Mouse (Mus musculus): Measurements from ENCODE around the gene Bub1. TPM values are rescaled to one million over a fixed set of nuclear protein-coding genes. Genes with fewer than 3 reads are reported as not detected.

The Bub1 gene
- polyA plus RNA-seq (2014; fragmentation: Nextera tagmentation; extraction: Ambion mirVana) = 35.5 TPM in 2 replicates

DNA sequence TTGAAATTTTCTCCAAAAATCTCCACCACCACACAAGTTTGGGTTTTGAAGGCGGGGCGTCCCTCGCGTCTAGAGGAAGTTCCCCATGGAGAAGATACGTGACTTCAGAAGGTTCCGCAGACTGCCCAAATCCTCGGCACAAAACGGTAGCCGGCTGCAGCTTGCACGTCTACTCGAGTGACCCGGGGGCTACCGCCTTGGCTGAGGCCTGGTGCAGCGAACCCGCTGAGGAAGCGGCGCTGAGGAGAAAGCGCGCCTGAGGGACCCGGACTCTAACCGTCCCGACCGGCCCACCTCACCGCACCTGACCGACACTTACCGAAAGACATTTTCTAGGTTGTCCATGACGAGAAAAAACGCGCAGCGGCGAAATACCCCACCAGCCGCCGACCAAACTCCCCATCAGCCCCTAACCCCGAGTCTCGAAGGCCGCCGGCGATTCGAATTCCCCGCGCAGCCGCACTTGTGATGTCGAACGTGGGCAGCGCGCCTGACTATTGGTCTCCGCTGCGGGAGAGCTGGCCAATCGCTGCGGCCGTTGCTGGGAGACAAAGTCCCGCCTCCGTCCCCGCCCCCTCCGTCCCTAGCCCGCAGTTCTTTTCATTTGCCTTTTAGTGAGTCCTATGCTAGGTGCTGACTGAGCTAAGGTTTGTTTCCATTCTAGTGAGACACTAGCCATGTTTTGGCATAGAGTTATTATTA is at the start of gene Bub1:
Gene Bub1 (minus strand): TSS at position 465 of the 702 bp plus-strand sequence.
- H3K27me3 ChIP-seq (ENCODE audit: control insufficient read depth, insufficient read depth, low read length) = no peaks in the 10 kb centered on the region

GRCm38 (mm10) chr2:127881063-127881462 is 49.4 kb upstream of the Bub1 start:
- no peaks in the 10 kb centered on the region for H3K36me3 ChIP-seq (ENCODE audit: control insufficient read depth, insufficient read depth, low read length)
- no peaks in the 10 kb centered on the region for H3K9me3 ChIP-seq (ENCODE audit: control insufficient read depth, low read length)
- no peak for DNase-seq (ENCODE audit: low spot score)
- no peaks in the 10 kb centered on the region for H3K27me3 ChIP-seq (ENCODE audit: control insufficient read depth, insufficient read depth, low read length)
- no peak for ATAC-seq (ENCODE audit: insufficient read depth, low FRiP score, low TSS enrichment)
- no peak overlapping the region for H3K4me3 ChIP-seq (ENCODE audit: low read depth, low read length)
- WGBS = 78% methylated on average over 5 of the region's 5 CpGs
- H3K27ac ChIP-seq (ENCODE audit: low read depth, low read length) = no peak overlapping the region
- H3K4me1 ChIP-seq (ENCODE audit: control insufficient read depth, insufficient read depth, low read length) = no peaks in the 10 kb centered on the region
- no peak overlapping the region for H3K4me2 ChIP-seq (ENCODE audit: low read depth)
- H3K9ac ChIP-seq (ENCODE audit: low read length) = no peak overlapping the region

More for the DNA sequence above, at the start of gene Bub1:
- Histone ChIP-seq H3K9me3 (ENCODE audit: control insufficient read depth, low read length) (no peaks in the 10 kb centered on the region), H3K4me2 (ENCODE audit: low read depth) (peak within 1 kb of the TSS; percentile 62), H3K36me3 (ENCODE audit: control insufficient read depth, insufficient read depth, low read length) (0 out of 2 replicates have a peak, but pooled peaks cover 2% of the 10 kb centered on the region), H3K9ac (ENCODE audit: low read length) (peak within 1 kb of the TSS; percentile 67), H3K4me1 (ENCODE audit: control insufficient read depth, insufficient read depth, low read length) (peaks cover 6% of the 10 kb centered on the region; the same call in 1 of the 2 replicates), H3K27ac (ENCODE audit: low read depth, low read length) (no peak within 1 kb of the TSS), H3K4me3 (ENCODE audit: low read depth, low read length) (peak within 1 kb of the TSS; percentile 82)
- ATAC-seq (ENCODE audit: insufficient read depth, low FRiP score, low TSS enrichment) (peak; percentile 96), DNase-seq (ENCODE audit: low spot score) (peak; percentile 94)
- WGBS = under 1% methylated on average over 56 of the region's 56 CpGs

DNA sequence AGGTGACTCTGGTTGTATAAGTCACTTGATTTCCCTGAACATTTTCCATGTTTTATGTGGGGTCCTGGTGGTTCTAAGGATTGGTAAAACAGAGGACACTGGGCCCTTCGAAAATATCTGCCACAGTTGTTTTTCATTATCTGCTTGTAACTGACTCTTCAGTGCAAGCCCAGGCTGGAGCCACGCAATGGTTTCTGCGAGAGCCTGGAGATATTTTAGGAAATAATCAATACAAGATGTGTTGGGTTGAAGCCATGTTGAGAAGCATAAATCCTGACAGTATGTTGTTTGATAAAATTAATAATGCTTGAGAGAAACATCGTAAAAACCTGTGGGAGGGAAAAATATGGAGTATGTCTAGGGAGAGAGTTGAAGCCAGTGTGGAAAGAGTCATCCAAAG is 32.7 kb upstream of the Bub1 start:
- no peak overlapping the region for H3K4me3 ChIP-seq (ENCODE audit: low read depth, low read length)
- no peaks in the 10 kb centered on the region for H3K9me3 ChIP-seq (ENCODE audit: control insufficient read depth, low read length)
- no peaks in the 10 kb centered on the region for H3K4me1 ChIP-seq (ENCODE audit: control insufficient read depth, insufficient read depth, low read length)
- no peaks in the 10 kb centered on the region for H3K27me3 ChIP-seq (ENCODE audit: control insufficient read depth, insufficient read depth, low read length)
- H3K27ac ChIP-seq (ENCODE audit: low read depth, low read length) = no peak overlapping the region
- H3K36me3 ChIP-seq (ENCODE audit: control insufficient read depth, insufficient read depth, low read length) = no peaks in the 10 kb centered on the region
- ATAC-seq (ENCODE audit: insufficient read depth, low FRiP score, low TSS enrichment) (no peak), DNase-seq (ENCODE audit: low spot score) (no peak)
- no peak overlapping the region for H3K9ac ChIP-seq (ENCODE audit: low read length)
- no peak overlapping the region for H3K4me2 ChIP-seq (ENCODE audit: low read depth)
- 72% methylated on average over 4 of the region's 4 CpGs for WGBS

DNA sequence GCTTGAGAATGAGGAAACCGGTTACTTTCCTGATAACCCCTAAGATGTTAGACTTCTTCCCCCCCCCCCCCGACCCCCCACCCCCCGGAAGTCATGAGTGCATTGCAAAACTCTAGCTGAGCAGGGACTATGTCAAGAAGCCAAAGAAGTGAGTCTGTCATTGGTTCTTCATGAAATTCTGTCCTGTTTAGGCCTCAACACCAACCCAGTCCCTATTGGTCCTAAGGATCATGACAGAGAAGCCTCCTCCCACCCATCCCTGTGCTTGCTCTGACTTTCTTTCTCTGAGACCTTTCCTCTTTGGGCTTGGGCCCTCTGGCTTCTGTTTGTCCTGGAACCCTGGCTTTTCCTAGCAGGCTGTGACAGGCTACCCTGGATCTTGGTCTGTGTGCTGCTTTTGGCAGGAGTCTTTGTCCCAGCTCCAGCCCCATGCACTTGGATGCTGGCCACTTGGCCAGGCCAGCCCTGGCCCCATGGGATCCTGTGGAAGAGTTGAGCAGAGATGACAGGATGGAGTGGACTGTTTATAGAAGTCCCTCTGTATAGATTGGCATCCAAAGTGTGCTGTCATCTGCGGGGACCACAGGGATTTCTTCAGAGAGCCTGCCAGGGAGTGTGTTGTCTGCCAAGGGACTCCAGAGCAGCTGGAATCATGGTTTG is 22.8 kb upstream of the Bub1 start:
- Histone ChIP-seq H3K9me3 (ENCODE audit: control insufficient read depth, low read length) (no peaks in the 10 kb centered on the region), H3K4me3 (ENCODE audit: low read depth, low read length) (no peak overlapping the region), H3K36me3 (ENCODE audit: control insufficient read depth, insufficient read depth, low read length) (no peaks in the 10 kb centered on the region), H3K9ac (ENCODE audit: low read length) (no peak overlapping the region), H3K4me1 (ENCODE audit: control insufficient read depth, insufficient read depth, low read length) (no peaks in the 10 kb centered on the region), H3K4me2 (ENCODE audit: low read depth) (no peak overlapping the region), H3K27ac (ENCODE audit: low read depth, low read length) (no peak overlapping the region), H3K27me3 (ENCODE audit: control insufficient read depth, insufficient read depth, low read length) (no peaks in the 10 kb centered on the region)
- DNase-seq (ENCODE audit: low spot score) (no peak), ATAC-seq (ENCODE audit: insufficient read depth, low FRiP score, low TSS enrichment) (no peak)
- 84% methylated on average over 2 of the region's 4 CpGs for WGBS

DNA sequence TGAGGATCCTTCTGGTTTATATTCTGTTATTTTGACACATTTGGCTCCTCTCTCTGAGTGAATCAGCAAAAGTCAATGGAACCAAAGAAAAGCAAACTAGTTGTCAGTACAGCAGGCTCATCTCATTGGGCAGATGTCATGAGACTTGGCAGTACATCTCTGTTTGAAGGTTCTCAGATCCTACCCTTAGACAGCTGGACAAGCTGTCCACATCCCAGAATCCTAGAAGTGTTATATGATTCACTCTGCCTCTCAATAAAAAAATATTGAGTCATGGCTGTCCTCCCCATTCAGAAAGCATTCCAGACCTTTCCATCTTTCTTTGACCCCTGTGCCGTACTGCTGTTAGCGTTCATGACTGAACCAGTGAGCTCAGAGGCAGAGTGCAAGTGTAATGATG is 18.7 kb upstream of the Bub1 start:
- no peaks in the 10 kb centered on the region for H3K27me3 ChIP-seq (ENCODE audit: control insufficient read depth, insufficient read depth, low read length)
- H3K36me3 ChIP-seq (ENCODE audit: control insufficient read depth, insufficient read depth, low read length) = no peaks in the 10 kb centered on the region
- 84% methylated on average over 2 of the region's 2 CpGs for WGBS
- no peak overlapping the region for H3K4me3 ChIP-seq (ENCODE audit: low read depth, low read length)
- no peak for DNase-seq (ENCODE audit: low spot score)
- no peaks in the 10 kb centered on the region for H3K9me3 ChIP-seq (ENCODE audit: control insufficient read depth, low read length)
- no peak overlapping the region for H3K27ac ChIP-seq (ENCODE audit: low read depth, low read length)
- H3K4me2 ChIP-seq (ENCODE audit: low read depth) = no peak overlapping the region
- no peaks in the 10 kb centered on the region for H3K4me1 ChIP-seq (ENCODE audit: control insufficient read depth, insufficient read depth, low read length)
- no peak for ATAC-seq (ENCODE audit: insufficient read depth, low FRiP score, low TSS enrichment)
- H3K9ac ChIP-seq (ENCODE audit: low read length) = no peak overlapping the region

DNA sequence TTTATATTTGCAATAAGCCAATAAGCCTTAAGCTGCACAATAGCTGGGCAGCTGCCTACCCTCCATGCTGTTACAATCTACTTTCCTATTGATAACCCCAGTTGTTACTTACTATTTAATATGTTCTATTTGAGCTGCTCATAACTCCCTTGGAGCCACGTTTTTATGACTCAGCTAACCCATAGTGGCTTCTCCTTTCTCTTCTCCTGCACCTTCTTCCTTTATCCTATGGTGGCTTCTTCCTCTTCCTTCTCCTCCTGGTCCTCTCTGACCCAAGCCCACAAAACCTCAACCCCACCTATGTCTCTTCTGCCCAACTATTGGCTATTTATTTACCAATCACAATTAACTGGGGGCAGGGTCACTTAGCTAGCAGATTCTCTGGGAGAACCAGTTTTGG is 14.9 kb upstream of the Bub1 start:
- 41% methylated on average over 1 of the region's 1 CpGs for WGBS

DNA sequence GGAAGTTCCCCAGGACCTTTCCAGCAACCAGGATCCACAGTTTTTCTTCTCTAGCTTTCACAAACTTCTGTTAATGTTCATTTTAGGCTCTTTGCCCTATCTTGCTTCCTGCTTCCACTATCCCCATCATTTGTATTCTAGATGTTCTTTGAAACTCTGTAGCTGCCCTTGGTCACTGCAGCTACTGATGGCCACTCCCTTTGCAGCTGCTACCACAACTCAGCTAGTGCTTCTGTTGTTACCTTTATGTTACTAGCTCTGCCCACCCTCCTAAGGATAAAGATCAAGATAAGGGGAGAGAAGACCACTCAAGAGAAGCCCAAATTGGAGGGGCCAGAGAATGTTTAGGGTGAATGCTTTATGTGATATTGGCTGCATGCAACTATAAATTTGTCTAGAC is 14.3 kb upstream of the Bub1 start:
- ATAC-seq (ENCODE audit: insufficient read depth, low FRiP score, low TSS enrichment) = no peak
- no peak overlapping the region for H3K27ac ChIP-seq (ENCODE audit: low read depth, low read length)
- H3K9me3 ChIP-seq (ENCODE audit: control insufficient read depth, low read length) = no peaks in the 10 kb centered on the region
- H3K4me1 ChIP-seq (ENCODE audit: control insufficient read depth, insufficient read depth, low read length) = no peaks in the 10 kb centered on the region
- H3K9ac ChIP-seq (ENCODE audit: low read length) = no peak overlapping the region
- no peaks in the 10 kb centered on the region; the same call in 1 of the 2 replicates for H3K27me3 ChIP-seq (ENCODE audit: control insufficient read depth, insufficient read depth, low read length)
- H3K36me3 ChIP-seq (ENCODE audit: control insufficient read depth, insufficient read depth, low read length) = no peaks in the 10 kb centered on the region
- no peak for DNase-seq (ENCODE audit: low spot score)
- no peak overlapping the region for H3K4me3 ChIP-seq (ENCODE audit: low read depth, low read length)
- H3K4me2 ChIP-seq (ENCODE audit: low read depth) = no peak overlapping the region

More for the DNA sequence above, 14.9 kb upstream of the Bub1 start:
- no peak overlapping the region for H3K4me3 ChIP-seq (ENCODE audit: low read depth, low read length)
- no peak overlapping the region for H3K27ac ChIP-seq (ENCODE audit: low read depth, low read length)
- no peak overlapping the region for H3K9ac ChIP-seq (ENCODE audit: low read length)
- no peaks in the 10 kb centered on the region for H3K4me1 ChIP-seq (ENCODE audit: control insufficient read depth, insufficient read depth, low read length)
- DNase-seq (ENCODE audit: low spot score) = no peak
- H3K9me3 ChIP-seq (ENCODE audit: control insufficient read depth, low read length) = no peaks in the 10 kb centered on the region
- no peaks in the 10 kb centered on the region for H3K36me3 ChIP-seq (ENCODE audit: control insufficient read depth, insufficient read depth, low read length)
- no peaks in the 10 kb centered on the region for H3K27me3 ChIP-seq (ENCODE audit: control insufficient read depth, insufficient read depth, low read length)
- H3K4me2 ChIP-seq (ENCODE audit: low read depth) = no peak overlapping the region
- no peak for ATAC-seq (ENCODE audit: insufficient read depth, low FRiP score, low TSS enrichment)

GRCm38 (mm10) chr2:127845346-127845982 is 13.8 kb upstream of the Bub1 start:
- no peaks in the 10 kb centered on the region for H3K36me3 ChIP-seq (ENCODE audit: control insufficient read depth, insufficient read depth, low read length)
- no peaks in the 10 kb centered on the region for H3K4me1 ChIP-seq (ENCODE audit: control insufficient read depth, insufficient read depth, low read length)
- no peak overlapping the region for H3K27ac ChIP-seq (ENCODE audit: low read depth, low read length)
- H3K4me3 ChIP-seq (ENCODE audit: low read depth, low read length) = no peak overlapping the region
- no peaks in the 10 kb centered on the region; the same call in 1 of the 2 replicates for H3K27me3 ChIP-seq (ENCODE audit: control insufficient read depth, insufficient read depth, low read length)
- ATAC-seq (ENCODE audit: insufficient read depth, low FRiP score, low TSS enrichment) = no peak
- no peak overlapping the region for H3K4me2 ChIP-seq (ENCODE audit: low read depth)
- H3K9me3 ChIP-seq (ENCODE audit: control insufficient read depth, low read length) = no peaks in the 10 kb centered on the region
- 65% methylated on average over 7 of the region's 7 CpGs for WGBS
- no peak overlapping the region for H3K9ac ChIP-seq (ENCODE audit: low read length)
- DNase-seq (ENCODE audit: low spot score) = no peak
